Mouse (Mus musculus): ENCODE results near the gene Nav2.

Nav2 gene

GRCm38 (mm10) chr7:49351596-49352258, 443.2 kb downstream of the Nav2 start:
- DNase-seq (ENCODE audit: low spot score in 2 of 2), result no peak

- DNase-seq (ENCODE audit: low spot score in 2 of 2), result no peak
These were observed 449.1 kb downstream of the Nav2 start for GRCm38 (mm10) chr7:49357441-49358165.

- DNase-seq (ENCODE audit: low spot score in 2 of 2), result no peak
These were observed 450.6 kb downstream of the Nav2 start for GRCm38 (mm10) chr7:49359120-49359519.

GRCm38 (mm10) chr7:49360597-49360996, 452.1 kb downstream of the Nav2 start:
- no peak for DNase-seq (ENCODE audit: low spot score in 2 of 2)

GRCm38 (mm10) chr7:49361465-49362090, 453.1 kb downstream of the Nav2 start:
- no peak for DNase-seq (ENCODE audit: low spot score in 2 of 2)

- no peak for DNase-seq (ENCODE audit: low spot score in 2 of 2)
These were observed 456.1 kb downstream of the Nav2 start for GRCm38 (mm10) chr7:49364486-49365162.

GRCm38 (mm10) chr7:49368590-49368989, 460.1 kb downstream of the Nav2 start:
- DNase-seq (ENCODE audit: low spot score in 2 of 2), result no peak

- DNase-seq (ENCODE audit: low spot score in 2 of 2), result no peak
These were observed 460.5 kb downstream of the Nav2 start for GRCm38 (mm10) chr7:49369006-49369405.

GRCm38 (mm10) chr7:49369809-49370473, 461.4 kb downstream of the Nav2 start:
- DNase-seq (ENCODE audit: low spot score in 2 of 2), result no peak

- DNase-seq (ENCODE audit: low spot score in 2 of 2), result no peak
These were observed 462.8 kb downstream of the Nav2 start for GRCm38 (mm10) chr7:49371345-49371744.

GRCm38 (mm10) chr7:49371972-49372371, 463.5 kb downstream of the Nav2 start:
- DNase-seq (ENCODE audit: low spot score in 2 of 2), result no peak

- DNase-seq (ENCODE audit: low spot score in 2 of 2), result no peak
These were observed 464.7 kb downstream of the Nav2 start for GRCm38 (mm10) chr7:49373173-49373572.

- no peak for DNase-seq (ENCODE audit: low spot score in 2 of 2)
These were observed 465.1 kb downstream of the Nav2 start for GRCm38 (mm10) chr7:49373661-49374060.

- DNase-seq (ENCODE audit: low spot score in 2 of 2), result no peak
These were observed 467.0 kb downstream of the Nav2 start for GRCm38 (mm10) chr7:49375499-49375974.

GRCm38 (mm10) chr7:49378608-49379007, 470.1 kb downstream of the Nav2 start:
- DNase-seq (ENCODE audit: low spot score in 2 of 2), result no peak

- DNase-seq (ENCODE audit: low spot score in 2 of 2), result no peak
These were observed 472.4 kb downstream of the Nav2 start for GRCm38 (mm10) chr7:49380940-49381339.

- DNase-seq (ENCODE audit: low spot score in 2 of 2), result no peak
These were observed 474.4 kb downstream of the Nav2 start for GRCm38 (mm10) chr7:49382884-49383283.

- DNase-seq (ENCODE audit: low spot score in 2 of 2), result no peak
These were observed 479.6 kb downstream of the Nav2 start for GRCm38 (mm10) chr7:49388137-49388536.

GRCm38 (mm10) chr7:49390312-49390711, 481.8 kb downstream of the Nav2 start:
- no peak for DNase-seq (ENCODE audit: low spot score in 2 of 2)

GRCm38 (mm10) chr7:49390829-49391228, 482.3 kb downstream of the Nav2 start:
- no peak for DNase-seq (ENCODE audit: low spot score in 2 of 2)

- DNase-seq (ENCODE audit: low spot score in 2 of 2), result no peak
These were observed 483.7 kb downstream of the Nav2 start for GRCm38 (mm10) chr7:49392180-49392579.

- DNase-seq (ENCODE audit: low spot score in 2 of 2), result no peak
These were observed 484.3 kb downstream of the Nav2 start for GRCm38 (mm10) chr7:49392834-49393233.

All from urinary bladder, postnatal 36 days (tissue).